24 mouse cellular contexts compared by ENCODE assay signal in genomic region chr6:48597233-48597625, GRCm38 (mm10). TPM values are rescaled to one million over a fixed set of nuclear protein-coding genes. Genes with fewer than 3 reads are reported as not detected.
DNase-seq lines count a peak whose midpoint lies in the region; ATAC-seq and TF ChIP-seq lines count a peak whose summit lies in the region.
"Had no signal": no experiment of that assay in that cellular context is flagged by ENCODE, and none has a peak within 500 bp of the region (broad histone marks: within the 10 kb centered on the region; RNA-seq: fewer than 3 reads in every experiment).

No protein-coding gene starts in this region.

- H3K9ac ChIP-seq in hindbrain, postnatal 0 days (replicated peaks; ENCODE audit: low read length): no peak overlapping the region
- peak overlapping the region; percentile 17 for H3K9ac ChIP-seq in ES-Bruce4 (ENCODE audit: low read depth, poor library complexity, severe bottlenecking)
- H3K9ac ChIP-seq: forebrain, embryonic 13.5 days; forebrain, postnatal 0 days; hindbrain, embryonic 14.5 days had no signal

- peaks cover 25% of the 10 kb centered on the region for H3K9me3 ChIP-seq in hindbrain, embryonic 10.5 days
- 0 out of 2 replicates have a peak, but pooled peaks cover 3% of the 10 kb centered on the region for H3K9me3 ChIP-seq in hindbrain, postnatal 0 days (ENCODE audit: low read length)
- no peaks in the 10 kb centered on the region for H3K9me3 ChIP-seq in ES-Bruce4 (replicated peaks; ENCODE audit: control insufficient read depth, insufficient read depth, low read length, poor library complexity, severe bottlenecking)

- no peak overlapping the region for H3K4me2 ChIP-seq in hindbrain, postnatal 0 days (ENCODE audit: low read depth, low read length)
- H3K4me2 ChIP-seq: forebrain, embryonic 13.5 days; hindbrain, embryonic 14.5 days had no signal

- peaks cover 56% of the 10 kb centered on the region for H3K36me3 ChIP-seq in hindbrain, embryonic 10.5 days
- H3K36me3 ChIP-seq in hindbrain, postnatal 0 days (ENCODE audit: insufficient read depth, low read length): peaks cover 39% of the 10 kb centered on the region
- H3K36me3 ChIP-seq in ES-Bruce4 (ENCODE audit: control insufficient read depth, insufficient read depth, low read length, poor library complexity, severe bottlenecking): no peaks in the 10 kb centered on the region
- H3K36me3 ChIP-seq in testis, adult 2 months (ENCODE audit: control insufficient read depth, insufficient read depth, low read length): no peaks in the 10 kb centered on the region

- no peak for TF ChIP-seq EP300 in ES-Bruce4 (IDR thresholded peaks at IDR 0.05; ENCODE audit: insufficient read depth, low read depth, low read length)

- DNase-seq in hindbrain, embryonic 10.5 days (ENCODE audit: low spot score): no peak
- DNase-seq in hindbrain, postnatal 0 days (ENCODE audit: low spot score): no peak
- peak; percentile 66 for DNase-seq in ZHBTc4 (ENCODE audit: low read depth, low spot score)
- no peak for DNase-seq in kidney, postnatal 4 days
- DNase-seq in right cerebral cortex, adult 18-20 months: no peak
- DNase-seq in urinary bladder, postnatal 10 days (ENCODE audit: low spot score): no peak
- DNase-seq: adrenal gland, adult 2 months; adrenal gland, postnatal 25 days; cerebellum, adult 18-20 months; cerebellum, postnatal 36 days; forebrain, postnatal 0 days; gastrocnemius, postnatal 14 days; heart, postnatal 10 days had no signal

- 97% methylated on average over 27 of the region's 27 CpGs for WGBS in hindbrain, embryonic 10.5 days
- WGBS in hindbrain, postnatal 0 days: 93% methylated on average over 27 of the region's 27 CpGs

- TF ChIP-seq POLR2A in ES-Bruce4 (IDR thresholded peaks at IDR 0.05; ENCODE audit: insufficient read depth, low read length): no peak
- no peak for TF ChIP-seq POLR2A in testis, adult 2 months (IDR thresholded peaks at IDR 0.05; ENCODE audit: control insufficient read depth, low read depth, low read length)

- H3K27ac ChIP-seq in hindbrain, embryonic 10.5 days: no peak overlapping the region
- H3K27ac ChIP-seq in hindbrain, postnatal 0 days: no peak overlapping the region
- H3K27ac ChIP-seq in ES-Bruce4 (ENCODE audit: insufficient read depth, low read length): no peak overlapping the region
- no peak overlapping the region for H3K27ac ChIP-seq in testis, adult 2 months (ENCODE audit: control insufficient read depth, insufficient read depth, low read depth, low read length)
- H3K27ac ChIP-seq: forebrain, embryonic 13.5 days; hindbrain, embryonic 14.5 days had no signal

- no peak for ATAC-seq in hindbrain, postnatal 0 days
- ATAC-seq: forebrain, embryonic 13.5 days; forebrain, postnatal 0 days had no signal

- no peak for TF ChIP-seq CTCF in hindbrain, postnatal 0 days (IDR thresholded peaks at IDR 0.05; ENCODE audit: low read depth)
- TF ChIP-seq CTCF in ES-Bruce4 (IDR thresholded peaks at IDR 0.05; ENCODE audit: low read depth, low read length): no peak
- TF ChIP-seq CTCF in testis, adult 2 months (IDR thresholded peaks at IDR 0.05; ENCODE audit: control insufficient read depth, insufficient read depth, insufficient replicate concordance, low read depth, low read length): no peak

- peaks cover 42% of the 10 kb centered on the region for H3K4me1 ChIP-seq in hindbrain, embryonic 10.5 days (replicated peaks)
- H3K4me1 ChIP-seq in hindbrain, postnatal 0 days (ENCODE audit: insufficient read depth, low read length): peaks cover 15% of the 10 kb centered on the region
- H3K4me1 ChIP-seq in ES-Bruce4 (ENCODE audit: control insufficient read depth, insufficient read depth, low read length): no peaks in the 10 kb centered on the region
- H3K4me1 ChIP-seq in testis, adult 2 months (ENCODE audit: control insufficient read depth, insufficient read depth, low read length): peaks cover 31% of the 10 kb centered on the region

- H3K27me3 ChIP-seq in hindbrain, embryonic 10.5 days (ENCODE audit: insufficient read depth, poor library complexity, severe bottlenecking): no peaks in the 10 kb centered on the region
- no peaks in the 10 kb centered on the region for H3K27me3 ChIP-seq in hindbrain, postnatal 0 days (ENCODE audit: insufficient read depth, low read length)
- H3K27me3 ChIP-seq in ES-Bruce4 (ENCODE audit: control insufficient read depth, insufficient read depth, low read length, poor library complexity, severe bottlenecking): no peaks in the 10 kb centered on the region
- no peaks in the 10 kb centered on the region for H3K27me3 ChIP-seq in testis, adult 2 months (ENCODE audit: control insufficient read depth, insufficient read depth, low read length)
- H3K27me3 ChIP-seq: forebrain, embryonic 13.5 days had no signal

- peak overlapping the region; percentile 0; the same call in 1 of the 2 replicates for H3K4me3 ChIP-seq in hindbrain, embryonic 10.5 days
- no peak overlapping the region for H3K4me3 ChIP-seq in hindbrain, postnatal 0 days (ENCODE audit: low read length)
- peak overlapping the region; percentile 57 for H3K4me3 ChIP-seq in ES-Bruce4 (ENCODE audit: low read depth, low read length)
- H3K4me3 ChIP-seq in testis, adult 2 months (ENCODE audit: control insufficient read depth, low read depth, low read length): peak overlapping the region; percentile 53

RNA-seq across cellular contexts. Expression of gene Gm44965, which starts 3.5 kb away (rescaled TPM):
- 1.2 TPM in 1 of 2 replicates, not detected in the other for polyA plus RNA-seq in hindbrain, embryonic 10.5 days (2016; fragmentation: Nextera tagmentation; extraction: Ambion mirVana)
- not detected in 2 replicates for total RNA-seq in hindbrain, postnatal 0 days (2014; rRNA removed)
- polyA plus RNA-seq in hindbrain, postnatal 0 days (2015; fragmentation: Nextera tagmentation; extraction: Ambion mirVana): 0.54 TPM in 1 of 2 replicates, not detected in the other
- not detected in 2 replicates for polyA plus RNA-seq in ES-Bruce4 (2011; ENCODE audit: insufficient read depth, insufficient read length, low read depth, missing spikeins)
- polyA plus RNA-seq in testis, adult 2 months (2012; rRNA removed): not detected in 2 replicates
- total RNA-seq: adrenal gland, adult 2 months; adrenal gland, postnatal 25 days; forebrain, postnatal 0 days; gastrocnemius, adult 18-20 months; MEL had no signal
- polyA plus RNA-seq: adrenal gland, adult 2 months; embryonic facial prominence, embryonic 14.5 days; forebrain, embryonic 13.5 days; forebrain, postnatal 0 days; gonadal fat pad, adult 2 months had no signal

RNA-seq across cellular contexts. Expression of gene Repin1, which starts 3.5 kb away (rescaled TPM):
- polyA plus RNA-seq in hindbrain, embryonic 10.5 days (2016; fragmentation: Nextera tagmentation; extraction: Ambion mirVana): 55.9 and 57.2 TPM in 2 replicates
- 83.1 and 86.9 TPM in 2 replicates for total RNA-seq in hindbrain, postnatal 0 days (2014; rRNA removed)
- 40.6 and 41.2 TPM in 2 replicates for polyA plus RNA-seq in hindbrain, postnatal 0 days (2015; fragmentation: Nextera tagmentation; extraction: Ambion mirVana)
- polyA plus RNA-seq in ES-Bruce4 (2011; ENCODE audit: insufficient read depth, insufficient read length, low read depth, missing spikeins): 12.5 and 13.3 TPM in 2 replicates
- 16.8 and 17.8 TPM in 2 replicates for polyA plus RNA-seq in testis, adult 2 months (2012; rRNA removed)
- total RNA-seq: MEL had no signal

RNA-seq across cellular contexts. Expression of gene Zfp775, which starts 4.6 kb away (rescaled TPM):
- 10.5 and 12.5 TPM in 2 replicates for polyA plus RNA-seq in hindbrain, embryonic 10.5 days (2016; fragmentation: Nextera tagmentation; extraction: Ambion mirVana)
- total RNA-seq in hindbrain, postnatal 0 days (2014; rRNA removed): 11.6 and 13.5 TPM in 2 replicates
- polyA plus RNA-seq in hindbrain, postnatal 0 days (2015; fragmentation: Nextera tagmentation; extraction: Ambion mirVana): 7.2 and 8.8 TPM in 2 replicates
- 3.2 and 6.0 TPM in 2 replicates for polyA plus RNA-seq in ES-Bruce4 (2011; ENCODE audit: insufficient read depth, insufficient read length, low read depth, missing spikeins)
- 1.8 and 1.9 TPM in 2 replicates for polyA plus RNA-seq in testis, adult 2 months (2012; rRNA removed)
- total RNA-seq: MEL had no signal

RNA-seq across cellular contexts. Expression of gene Gm45021, which starts 7.8 kb away (rescaled TPM):
- polyA plus RNA-seq in hindbrain, embryonic 10.5 days (2016; fragmentation: Nextera tagmentation; extraction: Ambion mirVana): not detected in 2 replicates
- not detected in 2 replicates for total RNA-seq in hindbrain, postnatal 0 days (2014; rRNA removed)
- not detected in 2 replicates for polyA plus RNA-seq in hindbrain, postnatal 0 days (2015; fragmentation: Nextera tagmentation; extraction: Ambion mirVana)
- polyA plus RNA-seq in ES-Bruce4 (2011; ENCODE audit: insufficient read depth, insufficient read length, low read depth, missing spikeins): not detected in 2 replicates
- not detected in 2 replicates for polyA plus RNA-seq in testis, adult 2 months (2012; rRNA removed)
- total RNA-seq: adrenal gland, adult 2 months; adrenal gland, postnatal 25 days; forebrain, postnatal 0 days; gastrocnemius, adult 18-20 months; gastrocnemius, postnatal 14 days; heart, adult 8-10 months; heart, postnatal 10 days; hematopoietic stem cell, adult 5-6 weeks; MEL had no signal
- polyA plus RNA-seq: adrenal gland, adult 2 months; C2C12; embryonic facial prominence, embryonic 14.5 days; forebrain, embryonic 13.5 days; forebrain, postnatal 0 days; gonadal fat pad, adult 2 months; hindbrain, embryonic 14.5 days had no signal

RNA-seq across cellular contexts. Expression of gene Rarres2, which starts 24.6 kb away (rescaled TPM):
- polyA plus RNA-seq in hindbrain, embryonic 10.5 days (2016; fragmentation: Nextera tagmentation; extraction: Ambion mirVana): 0.42 and 1.9 TPM in 2 replicates
- 2.7 and 4.3 TPM in 2 replicates for total RNA-seq in hindbrain, postnatal 0 days (2014; rRNA removed)
- 10.0 and 10.4 TPM in 2 replicates for polyA plus RNA-seq in hindbrain, postnatal 0 days (2015; fragmentation: Nextera tagmentation; extraction: Ambion mirVana)
- 0.90 TPM in 1 of 2 replicates, not detected in the other for polyA plus RNA-seq in ES-Bruce4 (2011; ENCODE audit: insufficient read depth, insufficient read length, low read depth, missing spikeins)
- polyA plus RNA-seq in testis, adult 2 months (2012; rRNA removed): 10.5 and 11.0 TPM in 2 replicates
- total RNA-seq: hematopoietic stem cell, adult 5-6 weeks; MEL had no signal
